8 mouse cellular contexts compared by ENCODE assay signal in the genomic region with DNA sequence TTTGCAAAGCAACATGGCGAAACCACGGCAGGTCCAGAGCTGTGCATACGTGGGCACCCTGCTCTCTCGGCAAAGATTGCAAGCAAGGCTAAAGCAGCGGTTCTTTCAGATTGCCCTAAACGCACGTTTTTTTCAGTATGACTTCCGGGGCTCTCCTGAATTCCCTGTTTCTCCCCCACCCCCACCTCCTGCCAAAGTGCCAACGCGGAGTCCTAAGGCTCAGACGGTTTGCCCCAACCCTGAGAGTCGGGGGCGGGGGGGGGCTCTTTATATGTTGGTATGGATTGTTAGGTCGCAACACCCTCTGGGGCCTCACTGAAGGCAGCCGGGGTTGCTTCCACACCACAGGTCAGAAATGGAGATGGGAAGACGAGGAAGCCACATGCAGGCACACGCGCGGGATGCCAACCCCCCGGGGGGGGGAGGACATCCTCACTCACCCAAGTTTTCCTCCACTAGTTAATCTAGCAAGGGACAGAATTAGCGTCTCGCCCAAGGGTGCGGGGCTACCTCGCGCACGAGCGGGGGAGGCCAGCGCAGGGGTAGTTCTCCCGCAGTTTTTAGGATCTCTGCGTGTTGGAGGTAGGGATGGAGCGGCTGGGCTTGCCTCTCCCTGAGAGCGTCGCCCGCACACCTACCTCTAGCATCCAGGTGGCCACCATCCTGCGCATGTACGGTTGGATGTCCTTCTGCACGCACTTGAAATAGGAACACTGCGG. TPM values are rescaled to one million over a fixed set of nuclear protein-coding genes. Genes with fewer than 3 reads are reported as not detected.
DNase-seq lines count a peak whose midpoint lies in the region; ATAC-seq lines count a peak whose summit lies in the region.

No protein-coding gene starts in this region.

- H3K9ac ChIP-seq in kidney, embryonic 14.5 days (ENCODE audit: low read depth, low read length), result peak overlapping the region; percentile 86
- H3K9ac ChIP-seq in stomach, embryonic 16.5 days (ENCODE audit: low read length), result peak overlapping the region; percentile 92

- peak; percentile 31 for DNase-seq in ovary, postnatal 14 days (ENCODE audit: low spot score)
- no peak for DNase-seq in ovary, adult 18-20 months (ENCODE audit: low spot score)
- DNase-seq in adrenal gland, adult 8-10 months, result peak; percentile 53
- peak; percentile 20 for DNase-seq in forelimb bud, embryonic 11.5 days (ENCODE audit: low read depth, low spot score)
- no peak for DNase-seq in cerebellum, postnatal 36 days

- H3K4me3 ChIP-seq in kidney, embryonic 14.5 days (ENCODE audit: low read length), result peak overlapping the region; percentile 76
- H3K4me3 ChIP-seq in macrophage (ENCODE audit: inconsistent target), result peak overlapping the region; percentile 67
- peak overlapping the region; percentile 82 for H3K4me3 ChIP-seq in stomach, embryonic 16.5 days (replicated peaks; ENCODE audit: low read length)

- no peaks in the 10 kb centered on the region for H3K9me3 ChIP-seq in kidney, embryonic 14.5 days (ENCODE audit: control insufficient read depth, low read length)
- no peaks in the 10 kb centered on the region for H3K9me3 ChIP-seq in stomach, embryonic 16.5 days (replicated peaks; ENCODE audit: control insufficient read depth, low read length)

- under 1% methylated on average over 38 of the region's 38 CpGs for WGBS in kidney, embryonic 14.5 days
- 0% methylated on average over 34 of the region's 38 CpGs for WGBS in macrophage (ENCODE audit: missing documents)
- WGBS in stomach, embryonic 16.5 days, result under 1% methylated on average over 38 of the region's 38 CpGs

- no peaks in the 10 kb centered on the region for H3K27me3 ChIP-seq in kidney, embryonic 14.5 days (ENCODE audit: control insufficient read depth, insufficient read depth, low read length)
- H3K27me3 ChIP-seq in stomach, embryonic 16.5 days (ENCODE audit: control insufficient read depth, insufficient read depth, low read length), result no peaks in the 10 kb centered on the region

- no peaks in the 10 kb centered on the region for H3K79me2 ChIP-seq in macrophage (ENCODE audit: inconsistent target)

- H3K4me2 ChIP-seq in kidney, embryonic 14.5 days (replicated peaks; ENCODE audit: low read depth, low read length), result peak overlapping the region; percentile 79
- H3K4me2 ChIP-seq in stomach, embryonic 16.5 days (ENCODE audit: low read depth, low read length), result peak overlapping the region; percentile 96

- no peak for ATAC-seq in kidney, embryonic 14.5 days (ENCODE audit: low FRiP score, low TSS enrichment)
- no peak for ATAC-seq in stomach, embryonic 16.5 days (ENCODE audit: insufficient read depth, low FRiP score)

- peaks cover 21% of the 10 kb centered on the region for H3K36me3 ChIP-seq in kidney, embryonic 14.5 days (ENCODE audit: control insufficient read depth, insufficient read depth, low read length)
- no peaks in the 10 kb centered on the region for H3K36me3 ChIP-seq in macrophage (ENCODE audit: inconsistent target)
- H3K36me3 ChIP-seq in stomach, embryonic 16.5 days (ENCODE audit: control insufficient read depth, insufficient read depth, low read length), result 0 out of 2 replicates have a peak, but pooled peaks cover 3% of the 10 kb centered on the region

- H3K4me1 ChIP-seq in kidney, embryonic 14.5 days (ENCODE audit: control insufficient read depth, insufficient read depth, low read length), result peaks cover 26% of the 10 kb centered on the region
- peaks cover 39% of the 10 kb centered on the region for H3K4me1 ChIP-seq in stomach, embryonic 16.5 days (ENCODE audit: control insufficient read depth, insufficient read depth, low read length)

- peak overlapping the region; percentile 81 for H3K27ac ChIP-seq in kidney, embryonic 14.5 days (ENCODE audit: low read depth, low read length)
- H3K27ac ChIP-seq in macrophage, result peak overlapping the region; percentile 52
- H3K27ac ChIP-seq in stomach, embryonic 16.5 days (ENCODE audit: low read length), result peak overlapping the region; percentile 87

RNA-seq across cellular contexts. Expression of a gene that starts 1.9 kb away (rescaled TPM):
- 100 to 1,000 TPM; 550 to 578 (median 567) TPM for total RNA-seq in adrenal gland, adult 8-10 months (2022)
- 793 and 904 TPM in 2 replicates for polyA plus RNA-seq in kidney, embryonic 14.5 days (2014; fragmentation: Nextera tagmentation; extraction: Ambion mirVana)
- total RNA-seq in macrophage (2018; cell fraction: chromatin; rRNA removed), result 100 to 1,000 TPM in 1 of 26 experiments, 10 to 100 TPM in 7, 1 to 10 TPM in 16, under 1 TPM in 2; 0.44 to 104 (median 4.7) TPM
- total RNA-seq in macrophage (2018; cell fraction: cytosol; rRNA removed), result 10 to 100 TPM in 14 of 26 experiments, 1 to 10 TPM in 12; 1.7 to 55.9 (median 10.7) TPM
- total RNA-seq in macrophage (2018; cell fraction: nucleus; rRNA removed), result 100 to 1,000 TPM in 2 of 26 experiments, 10 to 100 TPM in 16, 1 to 10 TPM in 8; 1.5 to 122 (median 17.0) TPM
- polyA plus RNA-seq in macrophage (2018), result 0.90 to 5.6 TPM (median 1.8 TPM) in 3 replicates
- polyA plus RNA-seq in stomach, embryonic 16.5 days (2015; fragmentation: Nextera tagmentation; extraction: Ambion mirVana), result 932 and 1,032 TPM in 2 replicates

RNA-seq across cellular contexts. Expression of a gene that starts 40.7 kb away (rescaled TPM):
- 10 to 100 TPM; 17.6 to 25.7 (median 22.0) TPM for total RNA-seq in adrenal gland, adult 8-10 months (2022)
- 1.2 and 2.6 TPM in 2 replicates for polyA plus RNA-seq in kidney, embryonic 14.5 days (2014; fragmentation: Nextera tagmentation; extraction: Ambion mirVana)
- total RNA-seq in macrophage (2018; cell fraction: chromatin; rRNA removed), result 10 to 100 TPM in 2 of 26 experiments, 1 to 10 TPM in 24; 1.8 to 12.4 (median 5.7) TPM
- total RNA-seq in macrophage (2018; cell fraction: cytosol; rRNA removed), result 10 to 100 TPM in 1 of 26 experiments, 1 to 10 TPM in 25; 4.3 to 10.5 (median 7.7) TPM
- total RNA-seq in macrophage (2018; cell fraction: nucleus; rRNA removed), result 10 to 100 TPM in 3 of 26 experiments, 1 to 10 TPM in 23; 3.2 to 13.2 (median 6.3) TPM
- 5.2 to 11.5 TPM (median 7.0 TPM) in 3 replicates for polyA plus RNA-seq in macrophage (2018)
- polyA plus RNA-seq in stomach, embryonic 16.5 days (2015; fragmentation: Nextera tagmentation; extraction: Ambion mirVana), result 4.6 and 5.0 TPM in 2 replicates

Comparison
In these comparisons a context has a peak if more than half of its experiments do, and no peak if none do; other contexts are left out.
1. DNase-seq: peak in ovary, postnatal 14 days (single experiment), adrenal gland, adult 8-10 months (single experiment) and forelimb bud, embryonic 11.5 days (single experiment); none in ovary, adult 18-20 months (single experiment) and cerebellum, postnatal 36 days (0 of 2).
2. RNA of a gene that starts 1.9 kb away (polyA plus RNA-seq): 932 to 1,032 TPM in stomach, embryonic 16.5 days and 793 to 904 TPM in kidney, embryonic 14.5 days; 0.90 to 5.6 TPM in macrophage; every median in the first group is over 100 times any median in the second.
3. Peak in every context shown above with its lines, with median percentiles within 50 percentile points of each other: H3K27ac ChIP-seq and H3K4me3 ChIP-seq.